Mouse (Mus musculus) megakaryocyte, embryonic 14.5 days (primary cell): ENCODE measurements around the gene Gm49388.

Experiments used
- FLI1 ChIP-seq: IDR thresholded peaks from 2 replicates; pipeline ENCODE4 v1.6.1; 2012; ENCODE audit warnings: low read length, inconsistent platforms, mixed read lengths
- GATA1 ChIP-seq: IDR thresholded peaks from 3 replicates; pipeline ENCODE4 v1.6.1; 2012; ENCODE audit warnings: mixed read lengths, low read length, inconsistent platforms, borderline replicate concordance

DNA sequence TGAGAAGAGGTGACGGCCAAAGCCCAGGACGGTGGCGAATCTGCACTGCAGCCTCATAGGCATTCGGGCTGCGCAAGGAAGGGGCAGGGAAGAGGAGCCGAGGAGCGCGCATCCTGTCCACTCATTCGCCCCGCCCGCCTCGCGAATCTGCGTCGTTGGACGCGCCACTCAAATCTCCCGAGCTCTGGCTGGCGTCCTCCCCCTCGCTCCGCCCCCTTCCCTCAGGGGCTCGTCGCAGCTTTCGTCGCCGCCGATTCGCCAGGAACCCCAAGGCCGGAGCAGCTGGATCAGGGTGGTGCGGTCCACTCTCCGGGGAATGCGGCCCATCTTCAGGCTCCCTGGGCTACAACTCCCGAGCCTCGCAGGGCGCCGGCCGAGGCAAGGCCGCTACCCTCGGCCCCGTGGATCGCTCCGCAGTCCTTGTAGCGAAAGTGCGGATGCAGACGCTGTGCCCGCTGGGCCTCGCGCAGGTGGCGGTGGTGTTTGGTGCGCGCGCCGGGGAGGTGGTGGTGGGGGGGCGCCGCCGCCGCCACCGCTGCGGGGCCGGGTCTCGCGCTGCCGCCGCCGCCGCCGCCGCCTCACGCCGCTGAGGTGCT lies 8.4 kb upstream of the Gm49388 start:
- no peak for TF ChIP-seq GATA1
- TF ChIP-seq FLI1: no peak
